Mouse (Mus musculus) midbrain, embryonic 13.5 days (tissue): ENCODE measurements around the gene Ahnak2. TPM values are rescaled to one million over a fixed set of nuclear protein-coding genes. Genes with fewer than 3 reads are reported as not detected.

Experiments used
- microRNA-seq: library from miRNA; unstranded; fragments of <30 nt; microRNA quantifications from one replicate; pipeline ENCODE4, GENCODE M21; 2016
- polyA plus RNA-seq: library from polyadenylated mRNA; unstranded; fragments of >200 nt; fragmentation: Nextera tagmentation; extraction: Ambion mirVana; gene quantifications from 2 replicates; pipeline ENCODE4 v1.2.1, GENCODE M21; 2015

The Ahnak2 gene
- polyA plus RNA-seq, 1 experiment from 2014 or later: 0.31 TPM

Small RNA genes lying within 50 kb of the gene (microRNA-seq; reads per million reads assigned to microRNA genes)
- 1.9 reads per million for gene Mir6940

Other genes with a start within 250 kb of the Ahnak2 start
- 0.43 and 1.8 TPM in 2 replicates for gene Inf2, start 213.9 kb downstream of the Ahnak2 start, polyA plus RNA-seq
- gene Adssl1, start 182.6 kb downstream of the Ahnak2 start, polyA plus RNA-seq: 1.1 and 1.5 TPM in 2 replicates
- 83.0 and 96.5 TPM in 2 replicates for gene Siva1, start 158.0 kb downstream of the Ahnak2 start, polyA plus RNA-seq
- gene Akt1, start 127.8 kb downstream of the Ahnak2 start, polyA plus RNA-seq: 55.9 and 61.1 TPM in 2 replicates
- 2.8 and 3.3 TPM in 2 replicates for gene Zbtb42, start 123.8 kb downstream of the Ahnak2 start, polyA plus RNA-seq
- 20.2 and 22.0 TPM in 2 replicates for gene Cep170b, start 82.2 kb downstream of the Ahnak2 start, polyA plus RNA-seq
- 5.2 and 6.4 TPM in 2 replicates for gene Pld4, start 42.0 kb downstream of the Ahnak2 start, polyA plus RNA-seq
- gene Clba1, start 6.3 kb upstream of the Ahnak2 start, polyA plus RNA-seq: 19.4 and 22.7 TPM in 2 replicates
- 82.7 and 85.0 TPM in 2 replicates for gene Cdca4, start 26.8 kb upstream of the Ahnak2 start, polyA plus RNA-seq
- not detected in 2 replicates for gene Gpr132, start 65.6 kb upstream of the Ahnak2 start, polyA plus RNA-seq
- gene Jag2, start 127.1 kb upstream of the Ahnak2 start, polyA plus RNA-seq: 9.4 and 10.5 TPM in 2 replicates
- 53.7 and 61.9 TPM in 2 replicates for gene Nudt14, start 139.5 kb upstream of the Ahnak2 start, polyA plus RNA-seq
- gene Btbd6, start 173.8 kb upstream of the Ahnak2 start, polyA plus RNA-seq: 36.1 and 37.8 TPM in 2 replicates
- gene Brf1, start 198.0 kb upstream of the Ahnak2 start, polyA plus RNA-seq: 60.3 and 61.9 TPM in 2 replicates
- gene Pacs2, start 211.9 kb upstream of the Ahnak2 start, polyA plus RNA-seq: 23.8 and 26.5 TPM in 2 replicates